Mouse (Mus musculus): ENCODE measurements around the gene Slc48a1. TPM values are rescaled to one million over a fixed set of nuclear protein-coding genes. Genes with fewer than 3 reads are reported as not detected.

Slc48a1 gene
- total and polyA plus RNA-seq, 2 experiments from 2014 or later, result 78.8 to 152 TPM

DNA sequence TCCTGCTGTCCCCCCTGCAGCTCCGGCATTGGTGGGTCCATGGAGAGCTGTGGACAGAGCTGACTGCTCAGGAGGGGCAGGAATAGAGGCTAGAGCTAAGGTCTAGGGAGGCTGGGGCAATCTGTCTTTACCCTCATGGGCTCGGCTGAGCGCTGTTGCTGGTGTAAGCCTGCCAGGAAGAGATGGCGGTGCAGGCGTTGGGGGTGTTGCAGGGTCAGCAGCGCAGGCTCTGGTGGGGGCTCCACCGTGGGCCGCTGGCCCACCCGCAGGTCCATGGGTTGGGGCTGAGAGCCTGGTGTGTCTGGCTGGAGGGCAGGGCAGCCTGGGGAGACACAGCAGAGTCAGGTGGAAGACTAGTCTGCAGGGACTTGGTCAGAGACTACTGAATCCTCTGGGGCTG lies 33.0 kb downstream of the Slc48a1 start:
- no peak overlapping the region for H3K27ac ChIP-seq (ENCODE audit: low read depth, low read length)
- no peaks in the 10 kb centered on the region for H3K27me3 ChIP-seq (ENCODE audit: insufficient read depth, low read length)
- 82% methylated on average over 9 of the region's 9 CpGs for WGBS
- H3K36me3 ChIP-seq (ENCODE audit: insufficient read depth, low read length), result peaks cover 35% of the 10 kb centered on the region
- H3K9me3 ChIP-seq (ENCODE audit: low read length), result no peaks in the 10 kb centered on the region
- H3K9ac ChIP-seq (replicated peaks; ENCODE audit: low read length, poor library complexity, severe bottlenecking), result no peak overlapping the region
- H3K4me2 ChIP-seq (ENCODE audit: low read depth, low read length, poor library complexity, severe bottlenecking), result no peak overlapping the region
- no peak for TF ChIP-seq CTCF (IDR thresholded peaks at IDR 0.05)
- H3K4me1 ChIP-seq (ENCODE audit: insufficient read depth, low read length), result peaks cover 10% of the 10 kb centered on the region; the same call in 1 of the 2 replicates
- ATAC-seq (ENCODE audit: low FRiP score), result no peak
- no peak for DNase-seq (ENCODE audit: low spot score)
- no peak overlapping the region for H3K4me3 ChIP-seq (ENCODE audit: low read depth, low read length)

- H3K36me3 ChIP-seq (ENCODE audit: insufficient read depth, low read length), result peaks cover 30% of the 10 kb centered on the region
- no peak for TF ChIP-seq CTCF (IDR thresholded peaks at IDR 0.05)
- H3K27me3 ChIP-seq (ENCODE audit: insufficient read depth, low read length), result no peaks in the 10 kb centered on the region
- peaks cover 10% of the 10 kb centered on the region; the same call in 1 of the 2 replicates for H3K4me1 ChIP-seq (ENCODE audit: insufficient read depth, low read length)
- ATAC-seq (ENCODE audit: low FRiP score) (peak; percentile 57), DNase-seq (ENCODE audit: low spot score) (peak; percentile 80)
- H3K4me3 ChIP-seq (ENCODE audit: low read depth, low read length), result no peak overlapping the region
- no peak overlapping the region for H3K9ac ChIP-seq (replicated peaks; ENCODE audit: low read length, poor library complexity, severe bottlenecking)
- H3K9me3 ChIP-seq (ENCODE audit: low read length), result no peaks in the 10 kb centered on the region
- no peak overlapping the region for H3K27ac ChIP-seq (ENCODE audit: low read depth, low read length)
- H3K4me2 ChIP-seq (ENCODE audit: low read depth, low read length, poor library complexity, severe bottlenecking), result no peak overlapping the region
- WGBS, result 53% methylated on average over 6 of the region's 6 CpGs
Measured at GRCm38 (mm10) chr15:97812126-97812525, 33.8 kb downstream of the Slc48a1 start.

DNA sequence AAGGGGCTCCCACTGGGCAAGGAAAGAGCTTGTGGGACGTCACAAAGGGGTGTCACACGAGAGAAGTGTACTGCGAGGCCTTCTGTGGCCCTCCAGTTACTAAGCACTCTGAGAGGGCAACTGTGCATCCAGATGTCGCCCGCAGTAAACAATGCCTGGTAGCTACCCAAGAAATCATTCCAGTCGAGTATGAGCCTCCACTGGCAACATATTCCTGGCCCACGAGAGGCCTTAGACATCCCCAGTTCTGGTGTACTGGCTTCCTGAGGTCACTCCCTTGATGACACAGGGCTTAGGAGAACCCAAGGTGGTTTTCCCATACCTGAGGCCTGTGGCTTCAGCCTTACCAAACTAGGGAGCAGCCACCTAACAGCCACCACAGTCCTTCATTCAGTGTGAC lies 34.6 kb downstream of the Slc48a1 start:
- no peak overlapping the region for H3K4me2 ChIP-seq (ENCODE audit: low read depth, low read length, poor library complexity, severe bottlenecking)
- DNase-seq (ENCODE audit: low spot score) (no peak), ATAC-seq (ENCODE audit: low FRiP score) (no peak)
- peaks cover 10% of the 10 kb centered on the region; the same call in 1 of the 2 replicates for H3K4me1 ChIP-seq (ENCODE audit: insufficient read depth, low read length)
- no peaks in the 10 kb centered on the region for H3K27me3 ChIP-seq (ENCODE audit: insufficient read depth, low read length)
- no peak overlapping the region for H3K4me3 ChIP-seq (ENCODE audit: low read depth, low read length)
- no peak overlapping the region for H3K9ac ChIP-seq (replicated peaks; ENCODE audit: low read length, poor library complexity, severe bottlenecking)
- no peaks in the 10 kb centered on the region for H3K9me3 ChIP-seq (ENCODE audit: low read length)
- H3K27ac ChIP-seq (ENCODE audit: low read depth, low read length), result no peak overlapping the region
- no peak for TF ChIP-seq CTCF (IDR thresholded peaks at IDR 0.05)
- peaks cover 24% of the 10 kb centered on the region for H3K36me3 ChIP-seq (ENCODE audit: insufficient read depth, low read length)
- WGBS, result 67% methylated on average over 7 of the region's 7 CpGs

- peak; percentile 61 for DNase-seq (ENCODE audit: low spot score)
- TF ChIP-seq CTCF (IDR thresholded peaks at IDR 0.05), result no peak
- Histone ChIP-seq H3K4me3 (ENCODE audit: low read depth, low read length) (no peak overlapping the region), H3K27me3 (ENCODE audit: insufficient read depth, low read length) (no peaks in the 10 kb centered on the region), H3K27ac (ENCODE audit: low read depth, low read length) (no peak overlapping the region), H3K4me2 (ENCODE audit: low read depth, low read length, poor library complexity, severe bottlenecking) (no peak overlapping the region), H3K9me3 (ENCODE audit: low read length) (no peaks in the 10 kb centered on the region), H3K36me3 (ENCODE audit: insufficient read depth, low read length) (peaks cover 16% of the 10 kb centered on the region), H3K9ac (replicated peaks; ENCODE audit: low read length, poor library complexity, severe bottlenecking) (0 out of 2 replicates have a peak overlapping the region, but pooled peaks have one; percentile 1), H3K4me1 (ENCODE audit: insufficient read depth, low read length) (peaks cover 13% of the 10 kb centered on the region)
- no peak for ATAC-seq (ENCODE audit: low FRiP score)
- 51% methylated on average over 21 of the region's 21 CpGs for WGBS
Measured at GRCm38 (mm10) chr15:97813452-97814204, 35.3 kb downstream of the Slc48a1 start.

- Histone ChIP-seq H3K27me3 (ENCODE audit: insufficient read depth, low read length) (no peaks in the 10 kb centered on the region), H3K9ac (replicated peaks; ENCODE audit: low read length, poor library complexity, severe bottlenecking) (no peak overlapping the region), H3K27ac (ENCODE audit: low read depth, low read length) (no peak overlapping the region), H3K4me2 (ENCODE audit: low read depth, low read length, poor library complexity, severe bottlenecking) (no peak overlapping the region), H3K4me1 (ENCODE audit: insufficient read depth, low read length) (peaks cover 13% of the 10 kb centered on the region), H3K9me3 (ENCODE audit: low read length) (no peaks in the 10 kb centered on the region), H3K36me3 (ENCODE audit: insufficient read depth, low read length) (peaks cover 8% of the 10 kb centered on the region), H3K4me3 (ENCODE audit: low read depth, low read length) (no peak overlapping the region)
- WGBS, result 46% methylated on average over 4 of the region's 5 CpGs
- ATAC-seq (ENCODE audit: low FRiP score) (no peak), DNase-seq (ENCODE audit: low spot score) (no peak)
- TF ChIP-seq CTCF (IDR thresholded peaks at IDR 0.05), result no peak
Measured at GRCm38 (mm10) chr15:97814703-97815102, 36.4 kb downstream of the Slc48a1 start.

- Histone ChIP-seq H3K27ac (ENCODE audit: low read depth, low read length) (no peak overlapping the region), H3K4me2 (ENCODE audit: low read depth, low read length, poor library complexity, severe bottlenecking) (no peak overlapping the region), H3K9me3 (ENCODE audit: low read length) (no peaks in the 10 kb centered on the region), H3K4me3 (ENCODE audit: low read depth, low read length) (no peak overlapping the region), H3K9ac (replicated peaks; ENCODE audit: low read length, poor library complexity, severe bottlenecking) (no peak overlapping the region), H3K36me3 (ENCODE audit: insufficient read depth, low read length) (peaks cover 8% of the 10 kb centered on the region), H3K27me3 (ENCODE audit: insufficient read depth, low read length) (no peaks in the 10 kb centered on the region), H3K4me1 (ENCODE audit: insufficient read depth, low read length) (peaks cover 13% of the 10 kb centered on the region)
- ATAC-seq (ENCODE audit: low FRiP score) (no peak), DNase-seq (ENCODE audit: low spot score) (no peak)
- TF ChIP-seq CTCF (IDR thresholded peaks at IDR 0.05), result no peak
- 90% methylated on average over 4 of the region's 4 CpGs for WGBS
Measured at GRCm38 (mm10) chr15:97815254-97815653, 36.9 kb downstream of the Slc48a1 start.
